Mouse (Mus musculus) stomach, embryonic 16.5 days (tissue): Measurements from ENCODE around the gene Tmprss3. TPM values are rescaled to one million over a fixed set of nuclear protein-coding genes. Genes with fewer than 3 reads are reported as not detected.

Source experiments
- ATAC-seq: fragments of 200-750 bp; cut with Nextera tagmentation; 2 replicates; pipeline ENCODE4 v1.8.0; 2017; ENCODE audit warnings: moderate number of reproducible peaks, moderate TSS enrichment; ENCODE audit not compliant: insufficient read depth, low FRiP score
- H3K27ac ChIP-seq: fragments of 300-500 bp; sonication (generic); 2 replicates; pipeline ENCODE4 v1.5.1; 2014; ENCODE audit warnings: low read length
- H3K27me3 ChIP-seq: fragments of 300-500 bp; sonication (generic); 2 replicates; pipeline ENCODE4 v1.6.1; 2014; ENCODE audit warnings: low read length, control low read depth, mixed read lengths; ENCODE audit not compliant: control insufficient read depth, insufficient read depth
- H3K36me3 ChIP-seq: fragments of 300-500 bp; sonication (generic); 2 replicates; pipeline ENCODE4 v1.6.1; 2014; ENCODE audit warnings: low read length; ENCODE audit not compliant: control insufficient read depth, insufficient read depth
- H3K4me1 ChIP-seq: fragments of 300-500 bp; sonication (generic); 2 replicates; pipeline ENCODE4 v1.6.1; 2014; ENCODE audit warnings: low read length, control low read depth, mixed read lengths; ENCODE audit not compliant: control insufficient read depth, insufficient read depth
- H3K4me2 ChIP-seq: fragments of 300-500 bp; sonication (generic); 2 replicates; pipeline ENCODE4 v1.6.1; 2014; ENCODE audit warnings: low read depth, low read length, mixed read lengths
- H3K4me3 ChIP-seq: fragments of 300-500 bp; sonication (generic); replicated peaks from 2 replicates; pipeline ENCODE4 v1.5.1; 2014; ENCODE audit warnings: mild to moderate bottlenecking, low read length
- H3K9ac ChIP-seq: fragments of 300-500 bp; sonication (generic); 2 replicates; pipeline ENCODE4 v1.6.1; 2014; ENCODE audit warnings: low read length
- H3K9me3 ChIP-seq: fragments of 300-500 bp; sonication (generic); replicated peaks from 2 replicates; pipeline ENCODE4 v1.6.1; 2016; ENCODE audit warnings: low read length, control low read depth; ENCODE audit not compliant: control insufficient read depth
- WGBS: fragments of 180-500 bp; shearing (Covaris S2); extraction: QIAGEN DNeasy Blood & Tissue Kit; methylation state at CpG from one replicate; pipeline ENCODE4 v1.1.7; 2014; 5-methylcytosine and 5-hydroxymethylcytosine counted together
- polyA plus RNA-seq: library from polyadenylated mRNA; unstranded; fragments of >200 nt; fragmentation: Nextera tagmentation; extraction: Ambion mirVana; gene quantifications from 2 replicates; pipeline ENCODE4 v1.2.1, GENCODE M21; 2015

Gene Tmprss3
- polyA plus RNA-seq, 1 experiment from 2014 or later, result 0.39 TPM

DNA sequence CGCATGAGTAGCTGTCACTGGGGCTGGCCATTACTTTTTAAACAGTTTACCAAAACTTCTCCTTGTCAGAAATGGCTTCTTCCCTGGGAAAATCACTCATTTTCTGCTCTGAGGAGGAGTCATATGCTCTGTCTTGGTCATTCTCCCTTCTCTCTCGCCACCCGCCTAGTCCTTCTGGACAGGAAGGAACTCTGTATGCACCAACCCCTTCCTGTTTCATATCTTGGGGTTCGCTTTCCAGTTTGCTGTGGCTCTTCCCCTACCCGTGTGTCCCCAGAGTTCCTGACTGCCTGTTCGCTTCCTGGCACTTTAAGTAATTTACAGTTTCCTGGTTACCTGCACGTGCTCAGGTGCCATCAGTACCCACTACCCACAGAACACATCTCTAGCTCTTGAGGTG, 28.2 kb upstream of the Tmprss3 start:
- Histone ChIP-seq H3K9ac (no peak overlapping the region), H3K36me3 (no peaks in the 10 kb centered on the region), H3K4me1 (peaks cover 6% of the 10 kb centered on the region), H3K27ac (no peak overlapping the region), H3K4me3 (no peak overlapping the region), H3K9me3 (no peaks in the 10 kb centered on the region), H3K27me3 (no peaks in the 10 kb centered on the region), H3K4me2 (no peak overlapping the region)
- ATAC-seq, result no peak
- WGBS, result 75% methylated on average over 7 of the region's 7 CpGs

DNA sequence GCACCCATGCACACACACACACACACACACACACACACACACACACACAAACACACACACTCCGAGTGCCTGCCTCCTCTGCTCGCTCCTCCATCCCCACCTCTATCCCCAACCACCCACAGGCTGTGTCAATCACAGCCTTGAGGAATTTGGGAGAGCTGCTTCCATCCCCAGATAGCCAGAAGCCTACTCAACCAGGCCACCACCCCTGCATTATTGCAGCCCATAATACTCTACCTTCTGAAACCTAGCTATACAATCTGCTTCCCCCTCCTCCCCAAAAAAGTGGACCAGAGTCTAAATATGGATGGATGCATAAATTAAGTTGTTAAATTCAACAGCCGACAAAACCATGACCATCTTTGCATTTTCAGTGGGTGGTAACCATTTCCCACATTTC, 27.6 kb upstream of the Tmprss3 start:
- 63% methylated on average over 3 of the region's 3 CpGs for WGBS
- H3K9me3 ChIP-seq, result no peaks in the 10 kb centered on the region
- no peak for ATAC-seq
- H3K4me2 ChIP-seq, result no peak overlapping the region
- H3K27ac ChIP-seq, result no peak overlapping the region
- H3K9ac ChIP-seq, result no peak overlapping the region
- no peaks in the 10 kb centered on the region for H3K36me3 ChIP-seq
- no peaks in the 10 kb centered on the region for H3K27me3 ChIP-seq
- peaks cover 6% of the 10 kb centered on the region for H3K4me1 ChIP-seq
- no peak overlapping the region for H3K4me3 ChIP-seq

DNA sequence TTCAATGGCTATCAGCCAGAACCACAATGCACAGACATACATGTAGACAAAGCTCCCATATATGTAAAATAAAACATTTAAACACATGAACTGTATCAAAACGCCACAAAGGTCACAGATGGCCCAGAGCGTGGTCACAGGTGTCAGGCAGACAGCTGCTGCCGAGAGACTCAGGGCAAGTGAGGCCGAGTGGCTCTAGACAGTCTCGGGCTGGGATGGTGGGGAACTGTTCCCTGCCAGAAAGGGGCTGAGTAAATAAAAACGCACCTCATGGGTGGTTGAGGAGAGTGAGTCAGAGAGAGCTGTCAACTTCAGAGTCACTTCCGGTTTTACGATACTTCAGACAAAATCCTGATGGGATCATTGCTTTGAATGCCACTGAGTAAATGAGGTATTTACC, 25.8 kb upstream of the Tmprss3 start:
- H3K9ac ChIP-seq, result no peak overlapping the region
- H3K36me3 ChIP-seq, result no peaks in the 10 kb centered on the region
- H3K27ac ChIP-seq, result no peak overlapping the region
- WGBS, result 73% methylated on average over 8 of the region's 8 CpGs
- peaks cover 6% of the 10 kb centered on the region for H3K4me1 ChIP-seq
- no peak for ATAC-seq
- no peak overlapping the region for H3K4me2 ChIP-seq
- H3K27me3 ChIP-seq, result no peaks in the 10 kb centered on the region
- no peaks in the 10 kb centered on the region for H3K9me3 ChIP-seq
- no peak overlapping the region for H3K4me3 ChIP-seq

DNA sequence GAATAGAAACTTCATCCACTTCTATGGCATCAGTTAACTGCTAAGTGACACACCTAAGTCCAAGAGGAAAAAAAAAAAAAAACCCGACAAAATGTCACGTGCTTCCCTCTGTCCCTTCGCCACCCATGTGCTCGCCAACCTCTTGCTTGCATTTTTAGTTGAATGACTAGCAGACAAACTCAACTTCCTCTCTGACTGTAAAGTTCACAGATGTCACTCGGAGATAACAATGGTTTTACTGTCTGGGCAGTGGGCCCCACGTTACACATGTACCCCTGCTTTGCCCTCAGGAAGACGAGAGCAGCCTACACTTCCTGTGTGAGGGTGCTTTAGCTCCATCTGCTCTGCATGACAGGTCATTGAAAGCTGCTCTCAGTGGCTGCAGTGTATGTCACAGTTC, 25.1 kb upstream of the Tmprss3 start:
- Histone ChIP-seq H3K27ac (no peak overlapping the region), H3K4me2 (no peak overlapping the region), H3K4me3 (no peak overlapping the region), H3K9ac (no peak overlapping the region), H3K36me3 (no peaks in the 10 kb centered on the region), H3K4me1 (peaks cover 6% of the 10 kb centered on the region), H3K27me3 (no peaks in the 10 kb centered on the region), H3K9me3 (no peaks in the 10 kb centered on the region)
- no peak for ATAC-seq
- WGBS, result 65% methylated on average over 7 of the region's 7 CpGs

GRCm38 (mm10) chr17:31222810-31223310, 24.1 kb upstream of the Tmprss3 start:
- Histone ChIP-seq H3K9ac (no peak overlapping the region), H3K27me3 (no peaks in the 10 kb centered on the region), H3K36me3 (no peaks in the 10 kb centered on the region), H3K4me2 (no peak overlapping the region), H3K4me1 (peaks cover 6% of the 10 kb centered on the region), H3K27ac (no peak overlapping the region), H3K9me3 (no peaks in the 10 kb centered on the region), H3K4me3 (no peak overlapping the region)
- 40% methylated on average over 4 of the region's 4 CpGs for WGBS
- no peak for ATAC-seq

DNA sequence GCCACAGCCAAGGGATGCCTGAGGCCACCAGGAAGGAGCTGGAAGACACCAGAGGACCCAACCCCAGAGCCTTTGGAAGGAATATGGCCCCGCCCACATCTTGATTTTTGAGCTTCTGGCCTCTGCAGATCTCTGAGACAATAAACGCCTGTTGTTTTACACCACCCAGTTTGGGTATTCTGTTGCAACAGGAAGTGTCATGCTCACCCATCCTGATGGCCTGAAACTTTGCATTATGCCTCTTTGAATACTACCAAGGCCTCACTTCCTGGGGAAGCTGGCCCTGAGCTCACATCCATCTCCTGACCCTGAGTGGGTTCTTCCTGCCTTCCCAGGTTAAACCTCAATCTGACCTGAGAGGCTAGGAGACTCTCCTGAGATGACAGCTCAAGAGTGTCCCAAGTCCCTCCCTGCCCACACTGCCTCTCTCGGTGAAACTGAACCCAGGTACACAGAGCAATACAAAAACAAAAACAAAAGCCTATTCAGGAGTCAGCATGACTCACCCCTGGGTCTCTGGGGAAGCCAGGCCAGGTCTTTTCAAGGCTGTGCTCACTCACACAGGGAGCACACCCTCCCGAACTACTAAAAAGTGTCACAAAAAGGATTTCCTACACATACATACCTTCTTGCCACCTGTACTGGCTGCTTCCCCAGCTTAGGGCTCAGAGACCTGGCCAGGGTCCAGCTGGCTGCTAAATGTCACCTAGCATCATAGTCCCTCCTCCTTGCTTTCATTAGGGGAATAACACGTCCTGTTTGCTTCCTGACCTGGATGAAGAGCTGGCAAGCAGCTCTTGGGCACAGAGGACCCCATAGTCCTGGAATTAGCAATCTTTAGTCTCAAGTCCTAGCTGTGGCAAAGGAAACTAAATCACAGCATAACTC, 17.5 kb upstream of the Tmprss3 start:
- Histone ChIP-seq H3K4me2 (no peak overlapping the region), H3K4me1 (no peaks in the 10 kb centered on the region), H3K27me3 (no peaks in the 10 kb centered on the region), H3K27ac (peak overlapping the region; percentile 39; the same call in 1 of the 2 replicates), H3K36me3 (no peaks in the 10 kb centered on the region), H3K9me3 (no peaks in the 10 kb centered on the region), H3K4me3 (no peak overlapping the region), H3K9ac (no peak overlapping the region; the same call in 1 of the 2 replicates)
- 49% methylated on average over 5 of the region's 5 CpGs for WGBS
- peak; percentile 20 for ATAC-seq

DNA sequence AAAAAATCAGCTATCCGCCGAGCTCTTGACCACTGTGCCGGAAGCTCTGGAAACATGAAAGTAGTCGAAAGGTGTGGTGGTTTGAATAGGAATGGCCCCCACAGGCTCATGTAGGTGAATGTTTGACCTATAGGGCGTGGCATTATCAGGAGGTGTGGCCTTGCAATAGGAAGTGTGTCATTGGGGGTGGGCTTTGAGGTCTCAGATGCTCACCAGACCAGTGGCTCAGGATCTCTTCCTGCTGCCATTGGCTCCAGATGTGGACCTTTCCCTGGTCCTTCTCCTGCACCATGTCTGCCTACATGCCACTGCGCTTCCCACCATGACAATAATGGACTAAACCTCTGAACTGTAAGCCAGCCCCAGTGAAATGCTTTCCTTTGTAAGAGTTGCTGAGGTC, 13.1 kb upstream of the Tmprss3 start:
- no peaks in the 10 kb centered on the region for H3K4me1 ChIP-seq
- no peak overlapping the region for H3K9ac ChIP-seq
- no peaks in the 10 kb centered on the region for H3K9me3 ChIP-seq
- no peak overlapping the region for H3K4me2 ChIP-seq
- H3K27ac ChIP-seq, result no peak overlapping the region
- ATAC-seq, result no peak
- H3K4me3 ChIP-seq, result no peak overlapping the region
- no peaks in the 10 kb centered on the region for H3K36me3 ChIP-seq
- no peaks in the 10 kb centered on the region for H3K27me3 ChIP-seq
- WGBS, result 89% methylated on average over 6 of the region's 6 CpGs

- Histone ChIP-seq H3K36me3 (no peaks in the 10 kb centered on the region), H3K4me2 (no peak overlapping the region), H3K27ac (no peak overlapping the region), H3K9ac (no peak overlapping the region), H3K4me3 (no peak overlapping the region), H3K4me1 (no peaks in the 10 kb centered on the region), H3K27me3 (no peaks in the 10 kb centered on the region), H3K9me3 (no peaks in the 10 kb centered on the region)
- 78% methylated on average over 7 of the region's 7 CpGs for WGBS
- ATAC-seq, result no peak
These were observed 11.5 kb upstream of the Tmprss3 start for GRCm38 (mm10) chr17:31210299-31210698.

DNA sequence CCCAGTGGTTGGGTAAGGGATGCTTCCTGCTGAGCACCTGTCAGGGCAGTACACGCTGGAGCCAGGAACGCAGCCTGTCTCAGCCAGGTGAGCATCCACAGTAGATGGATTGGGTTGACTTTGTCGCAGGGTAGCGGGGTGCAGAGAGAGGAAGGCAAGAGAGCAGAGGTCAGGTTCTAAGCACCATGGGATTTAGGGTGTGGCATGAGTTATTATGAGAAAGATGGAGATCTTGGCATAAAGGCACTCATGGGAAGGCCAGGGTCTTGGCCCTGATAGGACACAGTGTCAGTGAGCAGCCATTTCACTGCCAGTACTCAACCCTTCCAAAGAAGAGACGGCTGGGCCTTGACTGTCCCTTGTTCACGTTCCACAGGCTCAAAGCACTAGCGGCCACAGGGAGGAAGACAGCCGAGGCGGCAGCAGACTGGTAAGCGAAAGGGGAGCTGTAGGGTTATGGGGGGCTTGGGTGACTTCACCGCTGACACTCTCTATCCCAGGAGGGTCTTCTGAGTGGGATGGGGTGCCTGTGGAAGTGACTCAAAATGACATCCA, 10.7 kb upstream of the Tmprss3 start:
- Histone ChIP-seq H3K36me3 (no peaks in the 10 kb centered on the region), H3K9ac (no peak overlapping the region), H3K27ac (no peak overlapping the region), H3K4me3 (no peak overlapping the region), H3K4me1 (no peaks in the 10 kb centered on the region), H3K4me2 (no peak overlapping the region), H3K27me3 (no peaks in the 10 kb centered on the region), H3K9me3 (no peaks in the 10 kb centered on the region)
- ATAC-seq, result no peak
- WGBS, result 89% methylated on average over 11 of the region's 11 CpGs
